Mouse (Mus musculus) stomach, postnatal 0 days (tissue): ENCODE data around the gene Zfand4. TPM values are rescaled to one million over a fixed set of nuclear protein-coding genes. Genes with fewer than 3 reads are reported as not detected.
A peak's percentile ranks its signal among the peaks of the same experiment; 100 is the strongest.

ENCODE experiments used
- ATAC-seq: fragments of 200-750 bp; cut with Nextera tagmentation; 2 replicates; pipeline ENCODE4 v1.8.0; 2017; ENCODE audit not compliant: low FRiP score, low TSS enrichment
- DNase-seq: peaks from one replicate; pipeline ENCODE4 v3.0.0-alpha.2; 2016; ENCODE audit warnings: low spot score
- H3K27ac ChIP-seq: fragments of 300-500 bp; sonication (generic); replicated peaks from 2 replicates; pipeline ENCODE4 v1.5.1; 2014; ENCODE audit warnings: mild to moderate bottlenecking, control low read depth
- H3K27me3 ChIP-seq: fragments of 300-500 bp; sonication (generic); 2 replicates; pipeline ENCODE4 v1.6.1; 2014; ENCODE audit warnings: low read length; ENCODE audit not compliant: control insufficient read depth, insufficient read depth
- H3K36me3 ChIP-seq: fragments of 300-500 bp; sonication (generic); 2 replicates; pipeline ENCODE4 v1.6.1; 2014; ENCODE audit warnings: low read length, mixed read lengths; ENCODE audit not compliant: control insufficient read depth, insufficient read depth
- H3K4me1 ChIP-seq: fragments of 300-500 bp; sonication (generic); replicated peaks from 2 replicates; pipeline ENCODE4 v1.6.1; 2014; ENCODE audit warnings: antibody characterized with exemption; ENCODE audit not compliant: control insufficient read depth, insufficient read depth
- H3K4me2 ChIP-seq: fragments of 300-500 bp; sonication (generic); replicated peaks from 2 replicates; pipeline ENCODE4 v1.6.1; 2014; ENCODE audit warnings: low read depth, mild to moderate bottlenecking, control low read depth, moderate library complexity
- H3K4me3 ChIP-seq: fragments of 300-500 bp; sonication (generic); 2 replicates; pipeline ENCODE4 v1.5.1; 2014; ENCODE audit warnings: low read depth, low read length, control low read depth
- H3K9ac ChIP-seq: fragments of 300-500 bp; sonication (generic); 2 replicates; pipeline ENCODE4 v1.6.1; 2014; ENCODE audit warnings: mild to moderate bottlenecking, low read length, control low read depth, mixed read lengths
- H3K9me3 ChIP-seq: fragments of 300-500 bp; sonication (generic); 2 replicates; pipeline ENCODE4 v1.6.1; 2016; ENCODE audit warnings: low read length; ENCODE audit not compliant: control insufficient read depth
- CTCF ChIP-seq: IDR thresholded peaks from 2 replicates; pipeline ENCODE4 v1.5.1; 2016; ENCODE audit warnings: antibody characterized with exemption, low read depth, mild to moderate bottlenecking, moderate library complexity
- EP300 ChIP-seq: optimal IDR thresholded peaks from 2 replicates; pipeline ENCODE3; 2016; ENCODE audit warnings: antibody characterized with exemption
- WGBS: fragments of 180-500 bp; shearing (Covaris S2); extraction: QIAGEN DNeasy Blood & Tissue Kit; methylation state at CpG from one replicate; pipeline ENCODE4 v1.1.7; 2014; 5-methylcytosine and 5-hydroxymethylcytosine counted together
- polyA plus RNA-seq: library from polyadenylated mRNA; unstranded; fragments of >200 nt; fragmentation: Nextera tagmentation; extraction: Ambion mirVana; gene quantifications from 2 replicates; pipeline ENCODE4 v1.2.1, GENCODE M21; 2015

Zfand4 gene
- polyA plus RNA-seq, 1 experiment from 2014 or later = 2.1 TPM

DNA sequence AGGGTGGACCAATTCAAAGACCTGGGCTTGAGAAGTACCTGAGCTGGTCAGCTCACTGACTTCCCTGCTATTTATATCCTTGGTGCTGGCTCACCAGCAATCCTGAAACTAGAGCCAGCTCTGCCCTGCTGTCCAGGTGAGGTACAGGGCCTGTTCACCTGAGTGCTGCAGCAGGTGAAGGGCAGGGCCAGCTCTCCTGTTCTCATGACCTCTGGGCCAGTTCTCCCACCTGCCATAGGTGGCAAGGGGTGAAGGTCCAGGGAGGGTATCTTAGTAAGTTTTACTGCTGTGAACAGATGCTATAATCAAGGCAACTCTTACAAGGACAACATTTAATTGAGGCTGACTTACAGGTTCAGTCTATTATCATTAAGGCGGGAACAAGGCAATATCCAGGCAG is 105.8 kb downstream of the Zfand4 start:
- 93% methylated on average over 1 of the region's 1 CpGs for WGBS
- H3K9ac ChIP-seq = no peak overlapping the region
- H3K27me3 ChIP-seq = no peaks in the 10 kb centered on the region
- ATAC-seq (0 out of 2 replicates have a peak, but pooled peaks have one; percentile 47), DNase-seq (no peak)
- no peak for TF ChIP-seq EP300
- no peak for TF ChIP-seq CTCF
- H3K4me2 ChIP-seq = no peak overlapping the region
- H3K9me3 ChIP-seq = no peaks in the 10 kb centered on the region
- no peaks in the 10 kb centered on the region for H3K4me1 ChIP-seq
- no peak overlapping the region for H3K27ac ChIP-seq
- no peaks in the 10 kb centered on the region for H3K36me3 ChIP-seq
- H3K4me3 ChIP-seq = no peak overlapping the region

DNA sequence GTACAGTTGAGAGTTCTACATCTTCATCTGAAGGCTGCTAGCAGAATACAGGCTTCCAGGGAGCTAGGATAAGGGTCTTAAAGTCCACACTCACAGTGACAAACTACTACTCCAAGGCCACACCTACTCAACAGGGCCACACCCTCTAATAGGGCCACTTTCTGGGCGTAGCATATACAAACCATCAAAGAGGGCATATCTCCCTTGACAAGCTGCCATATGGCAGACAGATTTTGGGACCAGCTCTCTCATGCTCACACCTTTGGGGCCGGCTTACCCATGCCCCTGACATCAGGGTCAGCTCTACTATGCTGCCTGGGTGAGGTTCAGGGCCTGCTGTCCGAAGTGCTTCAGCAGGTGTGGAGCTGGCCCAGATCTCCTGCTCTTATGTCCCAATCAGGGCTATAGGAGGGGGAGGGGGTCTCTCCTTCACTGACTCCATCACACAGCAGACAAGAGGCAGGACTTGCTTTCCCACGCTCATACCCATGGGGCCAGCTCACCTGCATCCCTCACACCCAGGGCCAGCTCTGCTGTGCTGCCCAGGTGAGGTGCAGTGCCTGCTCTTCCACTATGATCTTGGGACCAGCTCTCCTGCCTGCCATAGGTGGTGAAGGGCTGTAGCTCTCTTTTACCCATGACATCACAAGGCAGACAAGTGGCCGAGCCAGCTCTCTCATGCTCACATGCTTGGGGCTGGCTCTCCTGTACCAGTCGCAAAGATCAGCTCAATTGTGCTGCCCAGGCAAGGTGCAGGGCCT is 106.4 kb downstream of the Zfand4 start:
- Histone ChIP-seq H3K27ac (no peak overlapping the region), H3K36me3 (no peaks in the 10 kb centered on the region), H3K27me3 (no peaks in the 10 kb centered on the region), H3K4me2 (no peak overlapping the region), H3K4me3 (no peak overlapping the region), H3K9ac (no peak overlapping the region), H3K4me1 (no peaks in the 10 kb centered on the region), H3K9me3 (no peaks in the 10 kb centered on the region)
- 74% methylated on average over 6 of the region's 6 CpGs for WGBS
- DNase-seq (no peak), ATAC-seq (peak; percentile 26; the same call in 1 of the 2 replicates)
- TF ChIP-seq EP300 (no peak), CTCF (no peak)

DNA sequence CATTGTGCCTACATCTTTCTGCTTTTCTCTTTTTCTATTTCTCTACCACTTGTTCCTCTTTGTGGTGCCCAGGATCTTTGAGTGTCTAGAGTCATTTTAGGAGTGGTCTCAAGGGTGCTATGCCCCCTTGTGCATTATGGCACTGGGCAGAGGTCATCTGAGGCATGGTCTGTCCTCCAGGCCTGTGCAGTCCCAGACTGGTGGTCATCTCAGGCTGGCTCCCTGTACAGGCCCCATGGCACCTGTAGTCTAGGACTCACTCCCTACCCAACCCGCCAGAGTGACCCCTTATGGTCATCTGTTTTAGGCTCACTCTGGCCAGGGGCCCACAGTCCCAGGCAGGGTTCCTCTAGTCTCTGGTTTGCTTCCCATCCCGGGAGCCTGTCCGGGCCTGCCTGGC is 107.5 kb downstream of the Zfand4 start:
- no peak for ATAC-seq
- no peaks in the 10 kb centered on the region for H3K4me1 ChIP-seq
- WGBS = 87% methylated on average over 3 of the region's 3 CpGs

DNA sequence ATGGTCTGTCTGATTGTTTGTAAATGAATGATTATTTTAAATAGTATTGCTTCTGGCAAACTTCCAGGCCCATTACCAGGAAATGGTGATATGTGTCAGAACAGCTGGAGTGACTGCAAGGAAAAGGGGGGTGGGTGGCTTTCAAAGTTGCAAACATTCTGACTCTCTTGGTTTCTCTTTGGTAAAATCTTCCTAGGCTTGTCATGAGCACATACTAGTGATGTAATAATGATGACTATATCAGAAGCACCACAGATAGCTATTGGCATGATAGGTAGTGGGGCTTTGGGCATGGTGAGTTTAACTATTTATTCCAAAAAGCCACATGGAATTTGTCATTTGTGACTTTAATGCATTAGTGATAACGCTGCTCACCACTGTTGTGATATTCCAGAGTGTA is 110.1 kb downstream of the Zfand4 start:
- DNase-seq (no peak), ATAC-seq (no peak)
- no peak overlapping the region for H3K27ac ChIP-seq
- no peaks in the 10 kb centered on the region for H3K9me3 ChIP-seq
- H3K36me3 ChIP-seq = no peaks in the 10 kb centered on the region; the same call in 1 of the 2 replicates
- 67% methylated on average over 1 of the region's 1 CpGs for WGBS
- H3K4me2 ChIP-seq = no peak overlapping the region
- H3K9ac ChIP-seq = no peak overlapping the region
- TF ChIP-seq CTCF = no peak
- TF ChIP-seq EP300 = no peak
- H3K4me1 ChIP-seq = no peaks in the 10 kb centered on the region
- H3K4me3 ChIP-seq = no peak overlapping the region
- H3K27me3 ChIP-seq = no peaks in the 10 kb centered on the region

More for the DNA sequence above, 107.5 kb downstream of the Zfand4 start:
- Histone ChIP-seq H3K27ac (no peak overlapping the region), H3K4me2 (no peak overlapping the region), H3K9ac (no peak overlapping the region), H3K9me3 (no peaks in the 10 kb centered on the region), H3K4me3 (no peak overlapping the region), H3K27me3 (no peaks in the 10 kb centered on the region), H3K36me3 (no peaks in the 10 kb centered on the region; the same call in 1 of the 2 replicates)
- no peak for DNase-seq
- TF ChIP-seq EP300 (no peak), CTCF (no peak)

DNA sequence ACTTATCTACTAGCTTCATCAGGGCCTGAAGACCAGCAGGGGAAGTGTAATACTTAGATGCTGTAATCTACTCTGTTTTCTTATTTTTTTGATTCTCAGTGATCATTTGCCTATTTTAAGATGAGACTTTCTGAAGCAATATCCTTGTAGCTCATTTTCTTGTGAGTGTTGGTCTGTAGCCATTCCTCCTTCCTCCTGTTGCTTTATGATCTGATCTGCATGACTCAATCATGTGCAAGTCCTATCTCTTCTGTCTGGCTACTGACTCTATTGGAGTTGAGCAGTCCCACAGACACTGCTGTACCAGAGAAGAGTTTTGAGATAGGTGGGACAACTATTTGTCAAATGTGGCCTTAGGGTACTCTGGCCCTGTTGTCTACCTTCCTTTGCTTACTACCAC is 110.6 kb downstream of the Zfand4 start:
- DNase-seq = no peak
- Histone ChIP-seq H3K27me3 (no peaks in the 10 kb centered on the region), H3K4me1 (no peaks in the 10 kb centered on the region), H3K9me3 (no peaks in the 10 kb centered on the region), H3K27ac (no peak overlapping the region), H3K36me3 (no peaks in the 10 kb centered on the region; the same call in 1 of the 2 replicates), H3K9ac (no peak overlapping the region), H3K4me3 (no peak overlapping the region), H3K4me2 (no peak overlapping the region)
- ATAC-seq = no peak
- no peak for TF ChIP-seq EP300
- TF ChIP-seq CTCF = no peak

DNA sequence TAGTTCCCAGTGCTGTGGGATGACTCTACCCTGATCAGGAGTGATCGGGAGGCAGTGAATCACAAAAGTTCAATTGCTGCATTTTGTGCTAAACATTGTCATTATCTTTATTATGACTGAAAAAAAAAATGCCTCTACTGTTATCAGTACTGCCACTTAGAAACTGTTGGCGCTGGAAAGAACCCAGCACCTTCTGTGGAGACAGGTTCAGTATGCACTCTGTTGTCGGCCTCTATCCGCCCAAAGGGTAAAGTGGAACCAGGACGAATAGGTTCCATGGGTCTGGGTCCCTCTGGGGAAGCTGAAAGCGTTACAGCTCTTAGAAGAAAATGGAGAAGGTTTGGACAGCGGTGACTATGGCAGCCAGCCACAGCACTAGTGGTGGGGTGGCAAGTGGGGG is 114.9 kb downstream of the Zfand4 start:
- Histone ChIP-seq H3K4me3 (no peak overlapping the region), H3K9ac (no peak overlapping the region), H3K4me2 (no peak overlapping the region), H3K4me1 (no peaks in the 10 kb centered on the region), H3K27me3 (no peaks in the 10 kb centered on the region), H3K9me3 (no peaks in the 10 kb centered on the region), H3K36me3 (no peaks in the 10 kb centered on the region; the same call in 1 of the 2 replicates), H3K27ac (no peak overlapping the region)
- TF ChIP-seq EP300 (no peak), CTCF (no peak)
- ATAC-seq = no peak
- no peak for DNase-seq
- 86% methylated on average over 7 of the region's 7 CpGs for WGBS

Other genes with a start within 250 kb of the Zfand4 start
- gene Tmcc1, start 70.7 kb upstream of the Zfand4 start, polyA plus RNA-seq = 9.4 and 10.6 TPM in 2 replicates
- 17.0 and 17.1 TPM in 2 replicates for gene Washc2, start 56.2 kb upstream of the Zfand4 start, polyA plus RNA-seq
- 24.0 and 26.4 TPM in 2 replicates for gene March8, start 73.8 kb downstream of the Zfand4 start, polyA plus RNA-seq
- gene Alox5, start 197.0 kb downstream of the Zfand4 start, polyA plus RNA-seq = 0.45 and 1.3 TPM in 2 replicates
- gene Olfr211, start 224.9 kb downstream of the Zfand4 start, polyA plus RNA-seq = not detected in 2 replicates
- not detected in 2 replicates for gene Olfr212, start 242.3 kb downstream of the Zfand4 start, polyA plus RNA-seq